Mouse (Mus musculus) CH12.LX (cell line): Measurements from ENCODE around the gene Nfe2l2. TPM values are rescaled to one million over a fixed set of nuclear protein-coding genes. Genes with fewer than 3 reads are reported as not detected.
A peak's percentile ranks its signal among the peaks of the same experiment; 100 is the strongest.

Source experiments
- DNase-seq: peaks from one replicate; pipeline ENCODE4 v3.0.0-alpha.2; 2013; ENCODE audit errors: extremely low read depth
- H3K27ac ChIP-seq: 2 replicates; pipeline ENCODE4 v1.5.1; 2012; ENCODE audit warnings: low read depth, mild to moderate bottlenecking, control low read depth, moderate library complexity; ENCODE audit not compliant: insufficient read depth
- H3K27me3 ChIP-seq: replicated peaks from 2 replicates; pipeline ENCODE3; 2012; ENCODE audit warnings: inconsistent platforms
- H3K36me3 ChIP-seq, 2 experiments: replicated peaks in 1 of 2; 2 replicates each; pipeline versions ENCODE3 to v1.6.1; 2012; ENCODE audit warnings: inconsistent platforms in 1 of 2, low read length in 1 of 2, mild to moderate bottlenecking in 1 of 2, mixed read lengths in 1 of 2, moderate library complexity in 1 of 2; ENCODE audit not compliant: control insufficient read depth in 1 of 2, insufficient read depth in 1 of 2
- H3K4me1 ChIP-seq, 2 experiments: 2 replicates each; pipeline ENCODE4 v1.6.1; 2012; ENCODE audit warnings: inconsistent platforms in 1 of 2, moderate library complexity in 1 of 2; ENCODE audit not compliant: insufficient read depth in 2 of 2, control insufficient read depth in 1 of 2
- H3K4me2 ChIP-seq: 2 replicates; pipeline ENCODE4 v1.6.1; 2012; ENCODE audit warnings: low read depth, mild to moderate bottlenecking, control low read depth; ENCODE audit not compliant: poor library complexity, insufficient read depth, severe bottlenecking
- H3K4me3 ChIP-seq, 3 experiments: fragments of 150-350 bp in 1 of 3; sonication (generic) in 1 of 3; replicated peaks in 1 of 3; 2 replicates each; pipeline versions ENCODE3 to v1.5.1; 2011 to 2012; ENCODE audit warnings: low read depth in 2 of 3, low read length in 2 of 3, mild to moderate bottlenecking in 2 of 3, moderate library complexity in 2 of 3, control low read depth in 1 of 3, improper control_type of control experiment in 1 of 3, inconsistent platforms in 1 of 3, mixed read lengths in 1 of 3; ENCODE audit not compliant: poor library complexity in 1 of 3
- H3K79me2 ChIP-seq: replicated peaks from 2 replicates; pipeline ENCODE4 v1.6.1; 2012; ENCODE audit warnings: mild to moderate bottlenecking, moderate library complexity; ENCODE audit not compliant: control insufficient read depth, poor library complexity, insufficient read depth, severe bottlenecking; ENCODE audit errors: extremely low read depth
- H3K9ac ChIP-seq: 2 replicates; pipeline ENCODE4 v1.6.1; 2012; ENCODE audit warnings: low read depth, mild to moderate bottlenecking, control low read depth, moderate library complexity; ENCODE audit not compliant: insufficient read depth
- H3K9me3 ChIP-seq: replicated peaks from 2 replicates; pipeline ENCODE3; 2012; ENCODE audit warnings: low read length, inconsistent platforms, mixed read lengths
- BHLHE40 ChIP-seq: IDR thresholded peaks from 2 replicates; pipeline ENCODE4 v1.6.1; 2011; ENCODE audit warnings: mild to moderate bottlenecking, low read depth, low read length, improper control_type of control experiment
- CHD1 ChIP-seq: IDR thresholded peaks from 2 replicates; pipeline ENCODE4 v1.6.1; 2012; ENCODE audit warnings: low read depth, low read length, improper control_type of control experiment, inconsistent platforms
- CHD2 ChIP-seq: IDR thresholded peaks from 2 replicates; pipeline ENCODE4 v1.6.1; 2011; ENCODE audit warnings: low read length, improper control_type of control experiment
- ELF1 ChIP-seq: IDR thresholded peaks from 2 replicates; pipeline ENCODE4 v1.6.1; 2014; ENCODE audit warnings: low read depth, mild to moderate bottlenecking, inconsistent platforms, low read length, improper control_type of control experiment
- EP300 ChIP-seq: IDR thresholded peaks from 2 replicates; pipeline ENCODE4 v1.6.1; 2011; ENCODE audit warnings: low read length, improper control_type of control experiment
- IRF4 ChIP-seq: IDR thresholded peaks from 2 replicates; pipeline ENCODE4 v1.6.1; 2014; ENCODE audit warnings: low read depth, mild to moderate bottlenecking, inconsistent platforms, low read length, improper control_type of control experiment
- MAX ChIP-seq: IDR thresholded peaks from 2 replicates; pipeline ENCODE4 v1.6.1; 2011; ENCODE audit warnings: low read length, improper control_type of control experiment
- MAZ ChIP-seq: IDR thresholded peaks from 2 replicates; pipeline ENCODE4 v1.6.1; 2012; ENCODE audit warnings: low read depth, mild to moderate bottlenecking, inconsistent platforms, low read length, improper control_type of control experiment, moderate library complexity
- MYC ChIP-seq: IDR thresholded peaks from 2 replicates; pipeline ENCODE4 v1.6.1; 2011; ENCODE audit warnings: low read depth, mild to moderate bottlenecking, improper control_type of control experiment, low read length
- POLR2A ChIP-seq: IDR thresholded peaks from 2 replicates; pipeline ENCODE4 v1.6.1; 2011; ENCODE audit warnings: low read depth, mild to moderate bottlenecking, improper control_type of control experiment, low read length
- RAD21 ChIP-seq: IDR thresholded peaks from 2 replicates; pipeline ENCODE4 v1.6.1; 2011; ENCODE audit warnings: low read depth, mild to moderate bottlenecking, low read length, improper control_type of control experiment, moderate library complexity
- SMC3 ChIP-seq: IDR thresholded peaks from 2 replicates; pipeline ENCODE4 v1.6.1; 2011; ENCODE audit warnings: low read depth, low read length, improper control_type of control experiment
- TBP ChIP-seq: conservative IDR thresholded peaks from 2 replicates; pipeline ENCODE4 v1.6.1; 2011; ENCODE audit warnings: low read depth, low read length, improper control_type of control experiment
- UBTF ChIP-seq: IDR thresholded peaks from 2 replicates; pipeline ENCODE4 v1.6.1; 2012; ENCODE audit warnings: low read depth, mild to moderate bottlenecking, inconsistent platforms, low read length, improper control_type of control experiment, moderate library complexity
- dilution Hi-C: fragments of 300-500 bp; cut with MboI; formaldehyde crosslinking; loops from 2 replicates; pipeline ENCODE4 v1.14.3; 2020; ENCODE audit warnings: low sequenced_read_pairs; ENCODE audit not compliant: extremely low pct_unique_long_range_greater_than_20kb, extremely low pct_ligation_motif_present
- in situ Hi-C: fragments of 300-500 bp; cut with MboI; formaldehyde crosslinking; loops from 3 replicates; pipeline ENCODE4 v1.14.3; 2019; ENCODE audit warnings: low sequenced_read_pairs, low pct_ligation_motif_present, low pct_unique_long_range_greater_than_20kb, mixed read lengths
- polyA plus RNA-seq: library from polyadenylated mRNA; unstranded; fragments of >175 nt; gene quantifications from 2 replicates; pipeline ENCODE4 v1.2.1, GENCODE M21; 2012; ENCODE audit warnings: low read depth; ENCODE audit not compliant: insufficient read length
- total RNA-seq, 2 experiments: library from RNA; depleted of rRNA; stranded (reverse); fragments of 300-350 nt in 1 of 2; fragments of >200 nt in 1 of 2; gene quantifications; 2 replicates each; pipeline ENCODE4 v1.2.3; 2012 to 2014

The Nfe2l2 gene
- total and polyA plus RNA-seq, 3 experiments: 11.6 to 32.6 (median 21.7) TPM

DNA sequence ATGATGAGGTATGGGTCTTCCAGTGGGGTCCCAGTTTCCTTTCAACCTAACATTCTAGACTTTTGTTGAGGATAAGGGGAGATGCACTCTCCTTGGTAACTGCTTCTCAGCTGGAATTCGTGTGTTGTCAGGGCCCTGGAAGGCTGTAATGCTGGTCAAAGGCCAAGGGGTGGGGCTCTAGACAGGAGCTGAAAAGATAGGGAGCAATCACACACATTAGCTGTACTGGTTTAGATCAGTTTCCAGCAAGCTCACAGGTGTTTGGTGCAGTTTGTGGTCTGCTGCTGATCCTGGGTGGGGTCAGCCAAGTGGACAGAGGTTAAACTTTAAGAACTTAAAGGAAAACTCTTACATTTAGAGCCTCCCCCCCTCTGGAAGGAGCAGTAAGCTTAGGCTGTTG, 3.0 kb upstream of the Nfe2l2 start:
- H3K9me3 ChIP-seq: peaks cover 8% of the 10 kb centered on the region
- dilution Hi-C loops (no loop called here), in situ Hi-C loops (loop anchor here (10.0 kb wide), 1 partner anchor 57 kb away; no protein-coding TSS in a partner anchor)
- H3K4me1 ChIP-seq: peaks cover 0 to 25% of the 10 kb centered on the region in 2 experiments; a peak in 3 of 4 replicates
- H3K36me3 ChIP-seq: peaks cover 0 to 9% of the 10 kb centered on the region in 2 experiments
- peaks cover 13% of the 10 kb centered on the region for H3K79me2 ChIP-seq
- no peak overlapping the region for H3K27ac ChIP-seq
- TF ChIP-seq CHD1 (no peak), MAX (no peak), SMC3 (0 out of 2 replicates have a peak, but pooled peaks have one; percentile 11), RAD21 (peak; percentile 2; the same call in 1 of the 2 replicates)
- DNase-seq: no peak
- no peak overlapping the region for H3K4me3 ChIP-seq
- H3K4me2 ChIP-seq: no peak overlapping the region
- H3K9ac ChIP-seq: no peak overlapping the region
- no peaks in the 10 kb centered on the region for H3K27me3 ChIP-seq

DNA sequence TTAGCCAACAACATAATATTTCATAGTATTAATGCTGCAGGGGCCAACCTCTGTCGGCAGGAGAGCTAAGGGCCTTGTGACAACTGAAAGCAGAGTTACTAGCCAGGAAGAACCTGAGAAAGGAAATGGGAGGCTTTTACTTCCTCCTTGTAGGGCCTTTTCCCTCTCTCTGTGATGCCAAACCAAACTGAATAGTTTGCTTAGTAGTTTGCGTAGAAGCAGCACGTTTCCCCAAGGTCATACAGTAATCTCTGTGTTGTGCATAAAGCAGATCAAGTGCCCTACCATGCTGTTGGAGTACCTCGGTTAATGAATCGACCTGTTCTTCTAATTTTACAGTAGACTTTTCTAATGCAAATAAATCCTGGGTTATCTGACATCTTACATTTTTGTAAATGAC, 2.0 kb upstream of the Nfe2l2 start:
- peak overlapping the region; percentile 86 for H3K4me2 ChIP-seq
- peak overlapping the region; percentile 33; the same call in 1 of the 2 replicates for H3K27ac ChIP-seq
- dilution Hi-C loops (no loop called here), in situ Hi-C loops (loop anchor here (10.0 kb wide), 1 partner anchor 58 kb away; no protein-coding TSS in a partner anchor)
- H3K36me3 ChIP-seq: peaks cover 0 to 11% of the 10 kb centered on the region in 2 experiments
- no peak for DNase-seq
- peaks cover 23% of the 10 kb centered on the region for H3K79me2 ChIP-seq
- H3K4me3 ChIP-seq: peak overlapping the region in 1 of 3 experiments; percentile 33
- TF ChIP-seq MYC: 0 out of 2 replicates have a peak, but pooled peaks have one; percentile 51
- TF ChIP-seq ELF1: peak; percentile 59; the same call in 1 of the 2 replicates
- peak; percentile 42; the same call in 1 of the 2 replicates for TF ChIP-seq IRF4
- TF ChIP-seq CHD2: no peak
- no peak for TF ChIP-seq UBTF
- TF ChIP-seq MAX: peak; percentile 34; the same call in 1 of the 2 replicates
- TF ChIP-seq EP300: 0 out of 2 replicates have a peak, but pooled peaks have one; percentile 35
- no peak for TF ChIP-seq MAZ
- no peak for TF ChIP-seq TBP
- TF ChIP-seq BHLHE40: peak; percentile 64
- TF ChIP-seq POLR2A: 0 out of 2 replicates have a peak, but pooled peaks have one; percentile 32
- no peaks in the 10 kb centered on the region for H3K27me3 ChIP-seq
- H3K9ac ChIP-seq: peak overlapping the region; percentile 43; the same call in 1 of the 2 replicates
- peaks cover 0 to 32% of the 10 kb centered on the region in 2 experiments; a peak in 3 of 4 replicates for H3K4me1 ChIP-seq
- peaks cover 8% of the 10 kb centered on the region for H3K9me3 ChIP-seq
